Mouse (Mus musculus) liver, embryonic 14.5 days (tissue): Measurements from ENCODE around the gene Tirap. TPM values are rescaled to one million over a fixed set of nuclear protein-coding genes. Genes with fewer than 3 reads are reported as not detected.

Experiments used
- ATAC-seq: fragments of 200-750 bp; cut with Nextera tagmentation; 2 replicates; pipeline ENCODE4 v1.8.0; 2017; ENCODE audit warnings: moderate number of reproducible peaks, mild to moderate bottlenecking, moderate library complexity; ENCODE audit not compliant: insufficient read depth
- DNase-seq, 3 experiments: peaks; one replicate each; pipeline ENCODE4 v3.0.0-alpha.2; 2012 to 2013; ENCODE audit warnings: low read depth in 3 of 3, low spot score in 3 of 3
- H3K27ac ChIP-seq: fragments of 300-500 bp; sonication (generic); 2 replicates; pipeline ENCODE4 v1.5.1; 2014; ENCODE audit warnings: moderate library complexity, mild to moderate bottlenecking, control low read depth, inconsistent platforms
- H3K27me3 ChIP-seq: fragments of 300-500 bp; sonication (generic); 2 replicates; pipeline ENCODE4 v1.6.1; 2014; ENCODE audit warnings: mild to moderate bottlenecking, low read length, moderate library complexity; ENCODE audit not compliant: control insufficient read depth, insufficient read depth
- H3K36me3 ChIP-seq: fragments of 300-500 bp; sonication (generic); replicated peaks from 2 replicates; pipeline ENCODE4 v1.6.1; 2014; ENCODE audit warnings: low read depth; ENCODE audit not compliant: control insufficient read depth, insufficient read depth
- H3K4me1 ChIP-seq, 2 experiments: fragments of 200-500 bp in 1 of 2; fragments of 300-500 bp in 1 of 2; sonication (generic) in 1 of 2; replicated peaks; 2 replicates each; pipeline ENCODE4 v1.6.1; 2012 to 2014; ENCODE audit warnings: antibody characterized with exemption in 1 of 2, inconsistent platforms in 1 of 2, low read length in 1 of 2; ENCODE audit not compliant: control insufficient read depth in 2 of 2, insufficient read depth in 2 of 2
- H3K4me2 ChIP-seq: fragments of 300-500 bp; sonication (generic); 2 replicates; pipeline ENCODE4 v1.6.1; 2014; ENCODE audit warnings: low read depth, mild to moderate bottlenecking, control low read depth, moderate library complexity
- H3K4me3 ChIP-seq, 2 experiments: fragments of 200-500 bp in 1 of 2; fragments of 300-500 bp in 1 of 2; sonication (generic) in 1 of 2; 2 replicates each; pipeline ENCODE4 v1.5.1; 2012 to 2014; ENCODE audit warnings: low read depth in 2 of 2, low read length in 2 of 2, mild to moderate bottlenecking in 2 of 2, control low read depth in 1 of 2, inconsistent platforms in 1 of 2, moderate library complexity in 1 of 2; ENCODE audit not compliant: insufficient read depth in 1 of 2
- H3K9ac ChIP-seq: fragments of 300-500 bp; sonication (generic); replicated peaks from 2 replicates; pipeline ENCODE4 v1.6.1; 2014; ENCODE audit warnings: mild to moderate bottlenecking, control low read depth, moderate library complexity
- H3K9me3 ChIP-seq: fragments of 300-500 bp; sonication (generic); 2 replicates; pipeline ENCODE4 v1.6.1; 2016; ENCODE audit warnings: low read length, mixed read lengths; ENCODE audit not compliant: control insufficient read depth
- CTCF ChIP-seq: IDR thresholded peaks from 2 replicates; pipeline ENCODE4 v1.5.1; 2016; ENCODE audit warnings: antibody characterized with exemption, low read depth, control low read depth
- EP300 ChIP-seq: IDR thresholded peaks from 2 replicates; pipeline ENCODE4 v1.6.1; 2016; ENCODE audit warnings: antibody characterized with exemption, low read depth
- WGBS: fragments of 180-500 bp; shearing (Covaris S2); extraction: QIAGEN DNeasy Blood & Tissue Kit; methylation state at CpG from one replicate; pipeline ENCODE4 v1.1.7; 2014; ENCODE audit not compliant: insufficient replicate concordance; 5-methylcytosine and 5-hydroxymethylcytosine counted together
- polyA plus RNA-seq, 2 experiments: library from polyadenylated mRNA; depleted of rRNA in 1 of 2; stranded (reverse) in 1 of 2; unstranded in 1 of 2; fragments of >200 nt; fragmentation: Nextera tagmentation in 1 of 2; extraction: Ambion mirVana in 1 of 2; gene quantifications; 2 replicates each; pipeline versions ENCODE4 v1.2.1 to v1.2.3; 2012 to 2014

Tirap gene
- polyA plus RNA-seq, 2 experiments, result 3.2 to 4.9 TPM

- no peak for TF ChIP-seq EP300
- H3K4me3 ChIP-seq, result no peak overlapping the region
- WGBS, result 60% methylated on average over 9 of the region's 9 CpGs
- DNase-seq (no peak), ATAC-seq (no peak)
- H3K27ac ChIP-seq, result no peak overlapping the region
- no peaks in the 10 kb centered on the region for H3K9me3 ChIP-seq
- no peak overlapping the region for H3K9ac ChIP-seq
- peaks cover under 1 to 7% of the 10 kb centered on the region in 2 experiments; a peak in 3 of 4 replicates for H3K4me1 ChIP-seq
- H3K4me2 ChIP-seq, result no peak overlapping the region
- H3K27me3 ChIP-seq, result no peaks in the 10 kb centered on the region
- H3K36me3 ChIP-seq, result peaks cover 2% of the 10 kb centered on the region
Observed at GRCm38 (mm10) chr9:35166798-35167635, 33.1 kb downstream of the Tirap start.

- Histone ChIP-seq H3K9ac (no peak overlapping the region), H3K4me2 (no peak overlapping the region), H3K36me3 (peaks cover 2% of the 10 kb centered on the region), H3K9me3 (no peaks in the 10 kb centered on the region), H3K27ac (no peak overlapping the region), H3K4me3 (no peak overlapping the region), H3K27me3 (no peaks in the 10 kb centered on the region), H3K4me1 (peaks cover 0 to 7% of the 10 kb centered on the region in 2 experiments; a peak in 2 of 4 replicates)
- ATAC-seq, result no peak
- 47% methylated on average over 3 of the region's 3 CpGs for whole genome bisulfite sequencing
- TF ChIP-seq CTCF (peak; percentile 61), EP300 (no peak)
- peak in 2 of 3 experiments; percentile 12 to 33 for DNase-seq
Observed at GRCm38 (mm10) chr9:35166144-35166797, 33.8 kb downstream of the Tirap start.

- no peaks in the 10 kb centered on the region for H3K9me3 ChIP-seq
- H3K4me3 ChIP-seq, result no peak overlapping the region
- no peak for TF ChIP-seq CTCF
- TF ChIP-seq EP300, result no peak
- H3K9ac ChIP-seq, result no peak overlapping the region
- peaks cover 0 to 7% of the 10 kb centered on the region in 2 experiments; a peak in 2 of 4 replicates for H3K4me1 ChIP-seq
- DNase-seq, result no peak
- H3K27me3 ChIP-seq, result no peaks in the 10 kb centered on the region
- ATAC-seq, result no peak
- 35% methylated on average over 5 of the region's 5 CpGs for WGBS
- no peak overlapping the region for H3K4me2 ChIP-seq
- no peaks in the 10 kb centered on the region; the same call in none of the 2 replicates for H3K36me3 ChIP-seq
- H3K27ac ChIP-seq, result no peak overlapping the region
Observed at GRCm38 (mm10) chr9:35164142-35164874, 35.8 kb downstream of the Tirap start.

GRCm38 (mm10) chr9:35163011-35163690 is 36.9 kb downstream of the Tirap start:
- DNase-seq (no peak), ATAC-seq (no peak)
- 77% methylated on average over 11 of the region's 11 CpGs for WGBS
- TF ChIP-seq CTCF (no peak), EP300 (no peak)
- Histone ChIP-seq H3K9me3 (no peaks in the 10 kb centered on the region), H3K36me3 (no peaks in the 10 kb centered on the region; the same call in none of the 2 replicates), H3K4me3 (no peak overlapping the region), H3K9ac (no peak overlapping the region), H3K27ac (no peak overlapping the region), H3K4me2 (no peak overlapping the region), H3K27me3 (no peaks in the 10 kb centered on the region), H3K4me1 (peaks cover 0 to 7% of the 10 kb centered on the region in 2 experiments; a peak in 2 of 4 replicates)
